Mouse (Mus musculus) cortical plate, adult 2 months (tissue): ENCODE measurements around the gene Pofut2.

Experiments used
- CTCF ChIP-seq: fragments of 200-500 bp; IDR thresholded peaks from 2 replicates; pipeline ENCODE4 v1.5.1; 2011; ENCODE audit warnings: mild to moderate bottlenecking, control low read depth, low read length; ENCODE audit not compliant: insufficient read depth; ENCODE audit errors: extremely low read depth
- POLR2A ChIP-seq: fragments of 200-500 bp; IDR thresholded peaks from 2 replicates; pipeline ENCODE4 v1.6.1; 2011; ENCODE audit warnings: mild to moderate bottlenecking, low read length, control low read depth; ENCODE audit not compliant: insufficient read depth; ENCODE audit errors: extremely low read depth

DNA sequence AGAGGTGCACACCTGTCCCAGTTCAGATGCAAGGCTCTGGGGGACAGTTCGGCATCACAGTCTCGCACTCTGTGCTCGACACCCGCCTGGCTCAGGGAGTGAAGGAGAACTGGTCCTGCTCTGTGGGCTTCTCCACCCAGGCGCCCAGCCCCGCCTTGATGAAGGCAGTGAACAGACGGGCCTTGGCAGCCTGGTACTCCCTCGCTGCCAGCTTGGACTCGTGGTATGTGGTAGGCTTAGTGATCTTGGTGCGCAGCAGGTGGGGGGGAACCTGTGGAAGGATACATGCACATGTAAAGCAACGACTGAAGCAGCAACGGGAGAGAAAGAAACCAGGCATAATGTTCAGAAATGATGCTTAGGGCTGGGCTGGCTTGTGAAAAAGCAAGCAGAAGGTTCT lies 35.7 kb downstream of the Pofut2 start:
- TF ChIP-seq CTCF (no peak), POLR2A (no peak)
